Mouse (Mus musculus): ENCODE measurements around the gene Prr22.
A peak's percentile ranks its signal among the peaks of the same experiment; 100 is the strongest.

Prr22 gene

GRCm38 (mm10) chr17:56761077-56761476 is 9.0 kb upstream of the Prr22 start:
- no peak for DNase-seq (ENCODE audit: low read depth, low spot score)

GRCm38 (mm10) chr17:56761991-56762410 is 8.0 kb upstream of the Prr22 start:
- DNase-seq (ENCODE audit: low read depth, low spot score): peak; percentile 86

GRCm38 (mm10) chr17:56762769-56763731 is 7.0 kb upstream of the Prr22 start:
- peak; percentile 84 for DNase-seq (ENCODE audit: low read depth, low spot score)

- DNase-seq (ENCODE audit: low read depth, low spot score): no peak
Observed at GRCm38 (mm10) chr17:56763741-56764250, 6.3 kb upstream of the Prr22 start.

- peak; percentile 92 for DNase-seq (ENCODE audit: low read depth, low spot score)
Observed at GRCm38 (mm10) chr17:56764474-56765354, 5.3 kb upstream of the Prr22 start, which contains the start of gene Dus3l. TSS of gene Dus3l (plus strand) at chr17:56764757.

- DNase-seq (ENCODE audit: low read depth, low spot score): no peak
Observed at GRCm38 (mm10) chr17:56765431-56765830, 4.6 kb upstream of the Prr22 start.

GRCm38 (mm10) chr17:56766631-56767405 is 3.2 kb upstream of the Prr22 start:
- DNase-seq (ENCODE audit: low read depth, low spot score): no peak

- DNase-seq (ENCODE audit: low read depth, low spot score): no peak
Observed at GRCm38 (mm10) chr17:56767531-56768135, 2.4 kb upstream of the Prr22 start.

- no peak for DNase-seq (ENCODE audit: low read depth, low spot score)
Observed at GRCm38 (mm10) chr17:56768941-56769340, 1.1 kb upstream of the Prr22 start.

- DNase-seq (ENCODE audit: low read depth, low spot score): peak; percentile 57
Observed at GRCm38 (mm10) chr17:56777568-56777967, 7.5 kb downstream of the Prr22 start.

- DNase-seq (ENCODE audit: low read depth, low spot score): no peak
Observed at GRCm38 (mm10) chr17:56778779-56779362, 8.8 kb downstream of the Prr22 start.

GRCm38 (mm10) chr17:56780291-56780978 is 10.4 kb downstream of the Prr22 start:
- DNase-seq (ENCODE audit: low read depth, low spot score): no peak

GRCm38 (mm10) chr17:56788886-56789285 is 18.8 kb downstream of the Prr22 start:
- DNase-seq (ENCODE audit: low read depth, low spot score): no peak

GRCm38 (mm10) chr17:56789286-56789685 is 19.2 kb downstream of the Prr22 start:
- no peak for DNase-seq (ENCODE audit: low read depth, low spot score)

GRCm38 (mm10) chr17:56792588-56792987 is 22.5 kb downstream of the Prr22 start:
- no peak for DNase-seq (ENCODE audit: low read depth, low spot score)

- no peak for DNase-seq (ENCODE audit: low read depth, low spot score)
Observed at GRCm38 (mm10) chr17:56793614-56794319, 23.7 kb downstream of the Prr22 start.

GRCm38 (mm10) chr17:56799276-56799675 is 29.2 kb downstream of the Prr22 start:
- peak; percentile 62 for DNase-seq (ENCODE audit: low read depth, low spot score)

- no peak for DNase-seq (ENCODE audit: low read depth, low spot score)
Observed at GRCm38 (mm10) chr17:56802065-56802464, 32.0 kb downstream of the Prr22 start.

GRCm38 (mm10) chr17:56804952-56805351 is 34.9 kb downstream of the Prr22 start:
- no peak for DNase-seq (ENCODE audit: low read depth, low spot score)
